Mouse (Mus musculus) kidney, adult 2 months (tissue): Measurements from ENCODE around the gene Hoxa13.

Source experiments
- CTCF ChIP-seq: fragments of 200-500 bp; conservative IDR thresholded peaks from 2 replicates; pipeline ENCODE4 v1.5.1; 2011; ENCODE audit warnings: low read depth, mild to moderate bottlenecking, control low read depth, low read length, moderate library complexity, mixed read lengths; ENCODE audit not compliant: insufficient read depth, insufficient read length
- POLR2A ChIP-seq: fragments of 200-500 bp; IDR thresholded peaks from one replicate; pipeline ENCODE4 v1.6.1; 2011; ENCODE audit warnings: low read depth, low read length, control low read depth

DNA sequence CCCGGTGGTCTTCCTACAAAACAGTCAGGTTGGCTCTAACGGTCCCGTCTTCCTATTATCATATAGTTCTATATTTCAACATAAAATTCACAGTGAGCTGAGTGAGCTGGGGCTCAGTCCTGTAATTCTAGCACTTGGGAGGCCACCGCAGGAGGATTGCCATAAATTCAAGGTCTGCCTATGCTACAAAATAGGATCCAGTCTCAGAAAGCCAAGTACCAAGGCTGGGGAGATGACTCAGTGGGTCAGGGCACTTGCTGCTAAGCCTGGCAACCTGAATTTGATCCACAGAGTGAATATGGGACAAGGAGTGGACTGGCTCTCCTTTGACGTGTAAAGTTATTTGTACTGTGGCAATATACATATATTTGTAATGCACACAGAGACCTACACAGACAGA lies 23.2 kb upstream of the Hoxa13 start:
- no peak for TF ChIP-seq POLR2A
- TF ChIP-seq CTCF = no peak
